In genomic region chr16:58453138-58453537, GRCm38 (mm10) we compare ENCODE assay signal across 10 mouse cellular contexts. TPM values are rescaled to one million over a fixed set of nuclear protein-coding genes. Genes with fewer than 3 reads are reported as not detected.
DNase-seq lines count a peak whose midpoint lies in the region; ATAC-seq and TF ChIP-seq lines count a peak whose summit lies in the region.
"Had no signal": no experiment of that assay in that cellular context is flagged by ENCODE, and none has a peak within 500 bp of the region (broad histone marks: within the 10 kb centered on the region; RNA-seq: fewer than 3 reads in every experiment).

No protein-coding gene starts in this region.

- no peak overlapping the region for H3K4me2 ChIP-seq in kidney, embryonic 15.5 days
- H3K4me2 ChIP-seq in heart, postnatal 0 days (ENCODE audit: low read depth, low read length), result no peak overlapping the region
- H3K4me2 ChIP-seq in liver, embryonic 12.5 days, result peak overlapping the region; percentile 46
- H3K4me2 ChIP-seq in hindbrain, embryonic 11.5 days (replicated peaks; ENCODE audit: low read depth, low read length), result no peak overlapping the region

- no peaks in the 10 kb centered on the region for H3K27me3 ChIP-seq in kidney, embryonic 15.5 days
- no peaks in the 10 kb centered on the region for H3K27me3 ChIP-seq in heart, postnatal 0 days (ENCODE audit: control insufficient read depth, insufficient read depth, low read length)
- H3K27me3 ChIP-seq in liver, embryonic 12.5 days (replicated peaks), result no peaks in the 10 kb centered on the region
- no peaks in the 10 kb centered on the region for H3K27me3 ChIP-seq in hindbrain, embryonic 11.5 days (ENCODE audit: control insufficient read depth, insufficient read depth, low read length)

- no peak for TF ChIP-seq EP300 in heart, postnatal 0 days (IDR thresholded peaks at IDR 0.05; ENCODE audit: low read depth)

- no peak overlapping the region for H3K27ac ChIP-seq in kidney, embryonic 15.5 days
- peak overlapping the region; percentile 43; the same call in 1 of the 2 replicates for H3K27ac ChIP-seq in heart, postnatal 0 days (ENCODE audit: low read depth)
- peak overlapping the region; percentile 95 for H3K27ac ChIP-seq in liver, embryonic 12.5 days
- no peak overlapping the region for H3K27ac ChIP-seq in hindbrain, embryonic 11.5 days (ENCODE audit: low read depth, low read length)

- peaks cover 41% of the 10 kb centered on the region for H3K36me3 ChIP-seq in kidney, embryonic 15.5 days
- H3K36me3 ChIP-seq in heart, postnatal 0 days (replicated peaks; ENCODE audit: control insufficient read depth, insufficient read depth, low read length), result peaks cover 44% of the 10 kb centered on the region
- H3K36me3 ChIP-seq in liver, embryonic 12.5 days, result peaks cover 21% of the 10 kb centered on the region
- H3K36me3 ChIP-seq in hindbrain, embryonic 11.5 days (ENCODE audit: control insufficient read depth, insufficient read depth, low read length), result no peaks in the 10 kb centered on the region

- no peaks in the 10 kb centered on the region for H3K9me3 ChIP-seq in kidney, embryonic 15.5 days (replicated peaks)
- no peaks in the 10 kb centered on the region for H3K9me3 ChIP-seq in heart, postnatal 0 days (replicated peaks; ENCODE audit: control insufficient read depth, low read length)
- H3K9me3 ChIP-seq in liver, embryonic 12.5 days (replicated peaks), result no peaks in the 10 kb centered on the region
- H3K9me3 ChIP-seq in hindbrain, embryonic 11.5 days (ENCODE audit: control insufficient read depth, low read length), result no peaks in the 10 kb centered on the region

- peak; percentile 45 for DNase-seq in kidney, adult 11 months
- DNase-seq in heart, adult 11 months, result peak; percentile 97
- DNase-seq in heart, postnatal 0 days (ENCODE audit: low spot score), result peak; percentile 45
- DNase-seq in ovary, postnatal 10 days (ENCODE audit: low spot score), result no peak
- no peak for DNase-seq in hindbrain, embryonic 11.5 days (ENCODE audit: low spot score)
- no peak for DNase-seq in thymus, postnatal 4 days
- DNase-seq: gastrocnemius, postnatal 14 days had no signal

- H3K4me1 ChIP-seq in kidney, embryonic 15.5 days, result no peaks in the 10 kb centered on the region
- peaks cover 4% of the 10 kb centered on the region; the same call in 1 of the 2 replicates for H3K4me1 ChIP-seq in heart, postnatal 0 days (ENCODE audit: control insufficient read depth, insufficient read depth)
- peaks cover 80% of the 10 kb centered on the region for H3K4me1 ChIP-seq in liver, embryonic 12.5 days
- no peaks in the 10 kb centered on the region for H3K4me1 ChIP-seq in hindbrain, embryonic 11.5 days (replicated peaks; ENCODE audit: control insufficient read depth, insufficient read depth, low read length)

- 37% methylated on average over 3 of the region's 3 CpGs for WGBS in kidney, embryonic 15.5 days
- 12% methylated on average over 3 of the region's 3 CpGs for WGBS in heart, postnatal 0 days
- WGBS in liver, embryonic 12.5 days (ENCODE audit: insufficient replicate concordance), result 46% methylated on average over 3 of the region's 3 CpGs
- WGBS in hindbrain, embryonic 11.5 days, result 81% methylated on average over 3 of the region's 3 CpGs

- no peak overlapping the region for H3K4me3 ChIP-seq in kidney, embryonic 15.5 days (replicated peaks)
- H3K4me3 ChIP-seq in heart, postnatal 0 days (ENCODE audit: low read depth, low read length), result no peak overlapping the region
- H3K4me3 ChIP-seq in liver, embryonic 12.5 days, result no peak overlapping the region
- H3K4me3 ChIP-seq in hindbrain, embryonic 11.5 days (ENCODE audit: low read depth, low read length), result no peak overlapping the region

- no peak for ATAC-seq in kidney, embryonic 15.5 days (replicated peaks; ENCODE audit: low FRiP score)
- ATAC-seq in heart, postnatal 0 days (ENCODE audit: insufficient read depth, low read depth), result peak; percentile 62
- ATAC-seq in liver, embryonic 12.5 days, result peak; percentile 70
- no peak for ATAC-seq in hindbrain, embryonic 11.5 days (ENCODE audit: low FRiP score)
- ATAC-seq: intestine, postnatal 0 days had no signal

- H3K9ac ChIP-seq in kidney, embryonic 15.5 days, result no peak overlapping the region
- no peak overlapping the region for H3K9ac ChIP-seq in heart, postnatal 0 days (replicated peaks; ENCODE audit: low read depth, low read length)
- peak overlapping the region; percentile 58 for H3K9ac ChIP-seq in liver, embryonic 12.5 days
- H3K9ac ChIP-seq in hindbrain, embryonic 11.5 days (ENCODE audit: low read depth, low read length), result no peak overlapping the region

- no peak for TF ChIP-seq CTCF in heart, postnatal 0 days (IDR thresholded peaks at IDR 0.05; ENCODE audit: low read depth)

RNA-seq across cellular contexts. Expression of gene Dcbld2, which starts 44.9 kb away (rescaled TPM):
- polyA plus RNA-seq in kidney, embryonic 15.5 days (2015; fragmentation: Nextera tagmentation; extraction: Ambion mirVana), result 4.0 and 4.8 TPM in 2 replicates
- total RNA-seq in heart, postnatal 0 days (2014; rRNA removed; ENCODE audit: low replicate concordance), result 26.5 and 38.4 TPM in 2 replicates
- 3.9 and 4.1 TPM in 2 replicates for polyA plus RNA-seq in heart, postnatal 0 days (2015; fragmentation: Nextera tagmentation; extraction: Ambion mirVana)
- polyA plus RNA-seq in liver, embryonic 12.5 days (2016; fragmentation: Nextera tagmentation; extraction: Ambion mirVana), result 4.7 and 6.1 TPM in 2 replicates
- 14.0 and 16.7 TPM in 2 replicates for polyA plus RNA-seq in hindbrain, embryonic 11.5 days (2014; fragmentation: Nextera tagmentation; extraction: Ambion mirVana)

Comparison
In these comparisons a context has a peak if more than half of its experiments do, and no peak if none do; other contexts are left out.
1. DNase-seq: peak in kidney, adult 11 months (single experiment), heart, adult 11 months (single experiment) and heart, postnatal 0 days (single experiment); none in ovary, postnatal 10 days (single experiment), hindbrain, embryonic 11.5 days (single experiment) and thymus, postnatal 4 days (single experiment).
2. ATAC-seq: peak in heart, postnatal 0 days (single experiment) and liver, embryonic 12.5 days (single experiment); none in kidney, embryonic 15.5 days (single experiment) and hindbrain, embryonic 11.5 days (single experiment).
3. H3K27ac ChIP-seq: peak in heart, postnatal 0 days (single experiment) and liver, embryonic 12.5 days (single experiment); none in kidney, embryonic 15.5 days (single experiment) and hindbrain, embryonic 11.5 days (single experiment).